Mouse (Mus musculus) thymus, postnatal 10 days (tissue): ENCODE results near the gene St3gal2.
"Not testable (repeated sequence)": the region's sequence is repeated elsewhere in the genome, so short reads cannot be mapped to it uniquely, and the experiment has no call there.

Experiments used
- DNase-seq, 2 experiments: peaks; one replicate each; pipeline ENCODE4 v3.0.0; 2021; ENCODE audit warnings: low spot score in 2 of 2

St3gal2 gene

DNA sequence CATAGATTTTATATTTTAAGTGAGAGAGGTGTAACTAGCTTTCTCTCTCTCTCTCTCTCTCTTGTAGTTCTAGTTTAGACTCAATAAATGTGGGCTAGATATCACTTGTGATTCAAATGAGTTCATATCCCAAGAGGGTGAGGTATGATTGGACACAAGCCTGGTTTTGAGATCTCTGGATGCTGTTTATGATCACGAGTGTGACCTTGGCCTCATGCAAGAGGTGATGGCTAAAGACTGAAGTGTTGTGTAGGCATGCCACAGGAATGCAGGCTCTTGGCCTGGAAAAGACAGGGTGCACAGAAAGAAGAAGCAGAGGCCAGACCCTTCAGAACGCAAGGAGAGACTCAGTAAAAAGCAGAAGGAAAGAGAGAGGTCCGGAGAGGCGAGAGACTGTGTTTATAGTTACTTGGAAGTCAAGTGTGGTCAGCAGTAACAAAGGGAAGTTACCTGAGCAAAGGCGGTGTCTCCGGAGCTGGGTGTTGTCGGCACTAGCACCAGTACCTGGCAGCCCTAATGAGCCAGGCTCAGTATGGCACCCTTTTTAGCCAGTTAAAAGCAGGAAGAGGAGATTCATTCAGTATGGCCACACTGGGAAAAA, 24.7 kb downstream of the St3gal2 start:
- DNase-seq = no peak

- no peak for DNase-seq
Measured at GRCm38 (mm10) chr8:110945716-110946115, 26.0 kb downstream of the St3gal2 start.

- no peak for DNase-seq
Measured at GRCm38 (mm10) chr8:110950065-110950484, 30.4 kb downstream of the St3gal2 start.

- DNase-seq = peak; percentile 40 to 54
Measured at GRCm38 (mm10) chr8:110954776-110955175, 35.1 kb downstream of the St3gal2 start.

DNA sequence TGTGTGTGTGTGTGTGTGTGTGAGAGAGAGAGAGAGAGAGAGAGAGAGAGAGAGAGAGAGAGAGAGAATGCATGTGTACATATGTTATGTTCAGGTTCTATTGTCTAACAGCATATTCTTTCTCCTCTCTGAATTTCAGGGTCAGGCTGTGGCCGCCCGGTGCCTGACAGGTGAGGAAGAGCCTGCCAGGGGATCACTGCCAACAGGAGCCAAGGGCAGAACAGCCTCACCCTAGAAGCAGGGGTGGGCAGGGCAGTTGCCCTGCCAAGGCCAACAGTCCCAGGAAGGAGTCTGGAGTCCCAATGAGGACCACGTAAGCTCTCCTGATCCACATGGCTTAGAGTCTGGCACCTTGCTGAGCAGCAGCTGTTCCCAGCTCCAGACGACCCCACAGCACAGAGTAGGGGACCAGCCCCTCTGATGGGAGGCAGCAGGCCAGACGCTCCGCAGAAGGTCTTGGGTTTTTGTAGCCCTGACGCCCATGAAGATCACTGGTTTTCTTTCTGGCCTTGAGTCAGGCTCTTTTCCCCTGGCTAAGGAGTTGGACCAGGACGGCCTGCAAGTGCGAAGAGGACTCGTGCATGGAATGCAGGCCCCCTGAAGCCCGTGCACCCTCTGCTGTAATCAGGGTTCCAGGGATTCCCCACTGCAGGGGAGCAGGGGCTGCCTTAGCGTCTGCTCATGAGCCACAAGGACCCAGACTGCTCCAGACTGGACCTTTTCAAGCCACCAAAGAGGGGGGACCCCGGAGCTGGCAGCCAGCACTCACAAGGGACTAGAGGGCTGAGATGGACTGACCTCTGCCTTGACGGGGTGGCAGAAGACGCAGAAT, 37.1 kb downstream of the St3gal2 start:
- DNase-seq = no peak

- DNase-seq = no peak
Measured at GRCm38 (mm10) chr8:110957471-110957870, 37.7 kb downstream of the St3gal2 start.

- DNase-seq = no peak
Measured at GRCm38 (mm10) chr8:110958135-110958534, 38.4 kb downstream of the St3gal2 start.

DNA sequence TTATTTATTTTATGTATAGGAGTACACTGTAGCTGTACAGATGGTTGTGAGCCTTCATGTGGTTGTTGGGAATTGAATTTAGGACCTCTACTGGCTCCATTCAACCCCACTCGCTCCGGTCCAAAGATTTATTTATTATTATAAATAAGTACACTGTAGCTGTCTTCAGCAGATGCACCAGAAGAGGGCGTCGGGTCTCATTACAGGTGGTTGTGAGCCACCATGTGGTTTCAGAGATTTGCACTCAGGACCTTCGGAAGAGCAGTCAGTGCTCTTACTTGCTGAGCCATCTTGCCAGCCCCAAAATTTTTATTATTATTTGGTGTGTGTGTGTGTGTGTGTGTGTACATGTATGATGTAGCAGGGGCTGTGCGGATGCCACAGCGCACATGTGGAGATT, 38.8 kb downstream of the St3gal2 start:
- DNase-seq = not testable (repeated sequence)

- no peak for DNase-seq
Measured at GRCm38 (mm10) chr8:110959071-110959780, 39.5 kb downstream of the St3gal2 start.

DNA sequence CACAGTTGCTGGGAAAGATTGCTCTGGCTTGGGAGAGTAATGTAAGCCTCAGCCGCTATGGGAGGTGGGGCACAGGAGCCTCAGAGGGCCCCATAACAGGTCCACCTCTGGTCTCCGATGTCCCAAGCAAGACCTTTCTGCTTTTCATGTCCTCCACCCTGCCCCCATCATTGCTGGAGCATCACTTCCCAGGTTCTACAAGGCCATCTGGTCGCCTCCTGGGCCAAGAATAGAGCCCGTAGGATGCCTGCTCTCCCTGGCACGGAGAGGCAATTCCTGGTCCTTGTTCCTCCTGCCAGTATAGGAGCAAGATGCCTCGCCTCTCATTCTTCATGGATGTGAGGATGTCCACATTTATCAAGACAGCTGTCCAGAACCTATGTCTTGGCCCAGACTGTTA, 40.2 kb downstream of the St3gal2 start:
- no peak for DNase-seq

GRCm38 (mm10) chr8:110963051-110963450, 43.3 kb downstream of the St3gal2 start:
- no peak for DNase-seq

GRCm38 (mm10) chr8:110964666-110965065, 44.9 kb downstream of the St3gal2 start:
- no peak for DNase-seq

DNA sequence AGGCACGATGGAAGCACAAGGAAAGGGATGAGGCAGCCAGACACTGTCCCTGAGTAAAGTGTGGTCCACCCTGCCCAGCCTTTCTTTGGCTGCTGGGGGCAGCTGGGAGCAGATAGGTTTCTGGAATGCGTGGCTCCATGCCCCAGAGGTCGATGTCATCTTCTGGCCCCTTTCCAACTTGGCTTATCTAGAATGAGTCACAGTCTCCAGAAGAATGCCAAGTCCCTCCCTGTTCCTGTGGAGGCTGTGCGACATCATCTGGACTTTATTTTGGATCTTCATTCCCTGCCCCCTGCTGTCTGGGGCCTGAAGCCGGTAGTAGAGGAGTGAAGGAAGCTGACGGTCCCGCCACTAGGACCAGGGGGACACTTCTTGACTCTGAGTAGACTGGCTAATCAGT, 45.9 kb downstream of the St3gal2 start:
- DNase-seq = no peak

DNA sequence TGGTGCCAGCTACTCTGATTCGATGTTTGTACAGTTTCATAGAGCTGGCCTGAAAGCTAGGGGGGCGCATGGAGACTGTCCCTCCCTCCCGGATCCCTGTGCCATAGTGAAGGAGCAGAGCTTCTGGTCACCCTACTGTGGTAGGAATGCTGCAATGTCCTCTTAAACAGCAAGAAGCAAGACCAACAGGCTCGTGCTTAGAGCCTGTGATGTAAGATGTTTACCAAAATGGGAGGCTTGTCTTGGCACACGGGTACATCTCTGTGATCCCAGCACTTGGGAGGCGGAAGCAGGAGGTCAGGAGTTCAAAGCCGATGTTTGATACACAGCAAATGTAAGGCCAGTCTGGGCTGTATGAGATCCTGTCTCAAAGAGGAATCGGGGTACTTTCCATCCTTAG, 46.9 kb downstream of the St3gal2 start:
- no peak for DNase-seq

DNA sequence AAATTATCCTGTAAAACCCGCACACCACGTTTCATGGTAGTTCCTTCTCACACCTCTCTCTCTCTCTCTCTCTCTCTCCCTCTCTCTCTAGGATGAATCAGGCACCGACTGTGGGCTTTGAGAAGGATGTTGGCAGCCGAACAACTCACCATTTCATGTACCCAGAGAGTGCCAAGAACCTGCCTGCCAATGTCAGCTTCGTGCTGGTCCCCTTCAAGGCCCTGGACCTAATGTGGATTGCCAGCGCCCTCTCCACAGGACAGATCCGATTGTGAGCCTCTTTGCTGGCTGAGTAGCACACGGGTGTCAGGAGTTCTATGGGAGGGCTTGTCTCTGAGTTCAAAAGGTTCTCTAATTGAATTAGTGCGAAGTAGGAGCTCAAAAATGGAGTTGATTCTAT, 47.6 kb downstream of the St3gal2 start:
- DNase-seq = no peak

DNA sequence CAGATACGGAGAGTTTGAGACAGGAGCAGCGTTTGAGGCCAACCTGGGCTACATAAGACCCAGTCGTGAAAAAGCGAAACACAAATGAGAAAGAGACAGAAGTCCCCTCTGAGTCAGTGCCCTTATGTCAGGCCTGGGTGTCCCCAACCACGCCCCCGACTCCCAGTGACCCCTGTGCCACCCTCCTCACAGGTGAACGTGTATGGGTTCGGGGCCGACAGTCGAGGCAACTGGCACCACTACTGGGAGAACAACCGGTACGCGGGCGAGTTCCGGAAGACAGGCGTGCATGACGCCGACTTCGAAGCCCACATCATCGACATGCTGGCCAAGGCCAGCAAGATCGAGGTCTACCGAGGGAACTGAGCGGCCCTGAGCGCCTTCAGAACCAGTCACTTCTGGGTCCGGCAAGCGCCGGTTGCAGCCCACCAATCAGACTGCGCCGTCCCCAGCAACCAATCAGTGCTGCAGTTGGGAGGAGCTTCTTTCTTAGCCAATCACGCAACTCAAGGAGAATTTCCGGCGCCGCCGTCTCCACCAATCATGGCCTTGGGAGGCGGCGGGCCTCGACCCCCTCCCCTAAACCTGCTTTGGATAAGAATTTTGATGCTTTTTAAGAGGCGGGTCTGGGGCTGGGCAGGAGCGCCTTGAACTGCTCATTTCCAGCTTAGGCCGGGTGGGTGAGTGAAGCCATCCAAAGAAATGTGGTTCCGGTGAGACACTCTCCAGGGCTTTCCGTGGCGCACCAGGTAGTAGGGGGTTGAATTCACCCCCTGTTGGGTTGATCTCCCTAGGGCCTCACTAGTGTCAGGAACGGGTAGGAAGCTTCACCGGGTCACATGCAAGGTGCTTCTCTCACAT, 50.4 kb downstream of the St3gal2 start:
- peak; percentile 88 to 89 for DNase-seq

- not testable (repeated sequence) for DNase-seq
Measured at GRCm38 (mm10) chr8:110976532-110976931, 56.8 kb downstream of the St3gal2 start.

GRCm38 (mm10) chr8:110977987-110978386, 58.3 kb downstream of the St3gal2 start:
- DNase-seq = not testable (repeated sequence)

GRCm38 (mm10) chr8:110981304-110981703, 61.6 kb downstream of the St3gal2 start:
- DNase-seq = no peak

- DNase-seq = peak; percentile 46 to 49
Measured at GRCm38 (mm10) chr8:110987805-110988744, 68.4 kb downstream of the St3gal2 start.

GRCm38 (mm10) chr8:110990017-110990416, 70.3 kb downstream of the St3gal2 start:
- DNase-seq = no peak
